Mouse (Mus musculus) stomach, postnatal 0 days (tissue): ENCODE data around the gene Ext2. TPM values are rescaled to one million over a fixed set of nuclear protein-coding genes. Genes with fewer than 3 reads are reported as not detected.

Source experiments
- ATAC-seq: fragments of 200-750 bp; cut with Nextera tagmentation; 2 replicates; pipeline ENCODE4 v1.8.0; 2017; ENCODE audit not compliant: low FRiP score, low TSS enrichment
- DNase-seq: peaks from one replicate; pipeline ENCODE4 v3.0.0-alpha.2; 2016; ENCODE audit warnings: low spot score
- H3K27ac ChIP-seq: fragments of 300-500 bp; sonication (generic); replicated peaks from 2 replicates; pipeline ENCODE4 v1.5.1; 2014; ENCODE audit warnings: mild to moderate bottlenecking, control low read depth
- H3K27me3 ChIP-seq: fragments of 300-500 bp; sonication (generic); 2 replicates; pipeline ENCODE4 v1.6.1; 2014; ENCODE audit warnings: low read length; ENCODE audit not compliant: control insufficient read depth, insufficient read depth
- H3K36me3 ChIP-seq: fragments of 300-500 bp; sonication (generic); 2 replicates; pipeline ENCODE4 v1.6.1; 2014; ENCODE audit warnings: low read length, mixed read lengths; ENCODE audit not compliant: control insufficient read depth, insufficient read depth
- H3K4me1 ChIP-seq: fragments of 300-500 bp; sonication (generic); replicated peaks from 2 replicates; pipeline ENCODE4 v1.6.1; 2014; ENCODE audit warnings: antibody characterized with exemption; ENCODE audit not compliant: control insufficient read depth, insufficient read depth
- H3K4me2 ChIP-seq: fragments of 300-500 bp; sonication (generic); replicated peaks from 2 replicates; pipeline ENCODE4 v1.6.1; 2014; ENCODE audit warnings: low read depth, mild to moderate bottlenecking, control low read depth, moderate library complexity
- H3K4me3 ChIP-seq: fragments of 300-500 bp; sonication (generic); 2 replicates; pipeline ENCODE4 v1.5.1; 2014; ENCODE audit warnings: low read depth, low read length, control low read depth
- H3K9ac ChIP-seq: fragments of 300-500 bp; sonication (generic); 2 replicates; pipeline ENCODE4 v1.6.1; 2014; ENCODE audit warnings: mild to moderate bottlenecking, low read length, control low read depth, mixed read lengths
- H3K9me3 ChIP-seq: fragments of 300-500 bp; sonication (generic); 2 replicates; pipeline ENCODE4 v1.6.1; 2016; ENCODE audit warnings: low read length; ENCODE audit not compliant: control insufficient read depth
- CTCF ChIP-seq: IDR thresholded peaks from 2 replicates; pipeline ENCODE4 v1.5.1; 2016; ENCODE audit warnings: antibody characterized with exemption, low read depth, mild to moderate bottlenecking, moderate library complexity
- EP300 ChIP-seq: optimal IDR thresholded peaks from 2 replicates; pipeline ENCODE3; 2016; ENCODE audit warnings: antibody characterized with exemption
- WGBS: fragments of 180-500 bp; shearing (Covaris S2); extraction: QIAGEN DNeasy Blood & Tissue Kit; methylation state at CpG from one replicate; pipeline ENCODE4 v1.1.7; 2014; 5-methylcytosine and 5-hydroxymethylcytosine counted together
- polyA plus RNA-seq: library from polyadenylated mRNA; unstranded; fragments of >200 nt; fragmentation: Nextera tagmentation; extraction: Ambion mirVana; gene quantifications from 2 replicates; pipeline ENCODE4 v1.2.1, GENCODE M21; 2015

Ext2 gene
- polyA plus RNA-seq, 1 experiment from 2014 or later, result 51.2 TPM

DNA sequence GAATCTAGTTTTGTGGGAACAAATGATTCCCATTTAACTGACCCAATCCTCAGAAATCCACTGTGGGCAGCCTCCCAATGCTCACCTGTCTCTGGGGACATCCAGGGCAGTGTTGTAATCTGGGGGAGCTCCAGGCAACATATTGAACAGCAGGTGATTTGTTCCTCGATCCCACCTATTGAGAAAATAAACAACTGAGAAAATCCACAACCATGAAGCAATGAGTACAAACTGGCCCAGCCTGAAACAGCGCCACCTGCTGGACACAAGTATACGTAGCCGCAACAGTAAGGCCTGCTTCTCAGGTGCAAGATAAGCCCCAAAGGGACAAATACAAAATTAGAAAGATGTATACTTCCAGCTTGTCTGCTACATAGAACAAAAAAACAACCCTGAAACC is 10.6 kb downstream of the Ext2 start:
- H3K4me1 ChIP-seq, result no peaks in the 10 kb centered on the region
- H3K36me3 ChIP-seq, result peaks cover 2% of the 10 kb centered on the region; the same call in 1 of the 2 replicates
- ATAC-seq (no peak), DNase-seq (peak; percentile 73)
- no peaks in the 10 kb centered on the region for H3K27me3 ChIP-seq
- no peak overlapping the region for H3K27ac ChIP-seq
- WGBS, result 43% methylated on average over 4 of the region's 4 CpGs
- H3K4me3 ChIP-seq, result no peak overlapping the region
- no peak for TF ChIP-seq EP300
- peak; percentile 89 for TF ChIP-seq CTCF
- no peaks in the 10 kb centered on the region for H3K9me3 ChIP-seq
- H3K4me2 ChIP-seq, result no peak overlapping the region
- no peak overlapping the region for H3K9ac ChIP-seq

DNA sequence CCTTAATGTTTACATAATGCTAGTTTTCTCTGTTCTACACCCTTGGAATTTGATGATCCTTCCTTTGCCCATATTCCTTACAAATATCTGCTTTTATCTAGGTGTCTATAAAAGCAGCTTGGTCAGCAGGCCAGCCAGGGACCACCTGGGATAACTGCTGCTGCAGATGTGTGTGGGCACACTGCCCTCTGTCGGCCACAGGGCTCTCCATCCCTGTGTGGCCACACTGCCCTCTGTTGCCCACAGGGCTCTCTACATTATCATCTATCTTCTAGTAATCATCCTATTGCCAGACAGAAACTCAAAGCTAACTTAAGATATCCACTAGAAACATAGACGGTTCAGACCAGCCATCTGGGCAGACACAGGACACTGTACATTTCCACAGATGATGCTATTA is 12.4 kb downstream of the Ext2 start:
- Histone ChIP-seq H3K4me1 (no peaks in the 10 kb centered on the region), H3K4me2 (no peak overlapping the region), H3K9me3 (no peaks in the 10 kb centered on the region), H3K9ac (no peak overlapping the region), H3K36me3 (peaks cover 9% of the 10 kb centered on the region; the same call in 1 of the 2 replicates), H3K27ac (no peak overlapping the region), H3K4me3 (no peak overlapping the region), H3K27me3 (no peaks in the 10 kb centered on the region)
- TF ChIP-seq EP300 (no peak), CTCF (peak; percentile 93)
- DNase-seq (peak; percentile 46), ATAC-seq (no peak; the same call in 1 of the 2 replicates)
- WGBS, result 16% methylated on average over 2 of the region's 2 CpGs

DNA sequence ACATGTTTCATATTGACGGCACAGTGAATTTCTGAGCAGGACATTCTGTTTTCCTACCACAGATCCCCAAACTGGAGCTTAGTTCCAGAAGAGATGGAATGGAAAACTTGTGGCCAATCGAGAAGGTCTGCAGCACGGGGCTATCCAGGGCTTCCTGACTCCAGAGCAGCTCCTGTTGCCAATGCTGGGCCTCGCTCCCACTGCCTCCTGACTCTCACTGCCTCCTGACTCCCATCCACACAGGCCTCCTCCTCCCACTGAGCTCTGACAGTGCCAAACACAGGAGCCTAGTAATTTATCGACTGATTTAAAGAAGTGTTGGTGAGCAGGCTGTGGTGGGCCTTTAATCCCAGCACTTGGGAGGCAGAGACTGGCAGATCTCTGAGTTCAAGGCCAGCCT is 14.3 kb downstream of the Ext2 start:
- Histone ChIP-seq H3K4me2 (no peak overlapping the region), H3K36me3 (peaks cover 9% of the 10 kb centered on the region; the same call in 1 of the 2 replicates), H3K27ac (no peak overlapping the region), H3K9ac (no peak overlapping the region), H3K4me3 (no peak overlapping the region), H3K9me3 (no peaks in the 10 kb centered on the region), H3K4me1 (no peaks in the 10 kb centered on the region), H3K27me3 (no peaks in the 10 kb centered on the region)
- WGBS, result 83% methylated on average over 5 of the region's 5 CpGs
- ATAC-seq (no peak), DNase-seq (no peak)
- TF ChIP-seq CTCF (no peak), EP300 (no peak)

DNA sequence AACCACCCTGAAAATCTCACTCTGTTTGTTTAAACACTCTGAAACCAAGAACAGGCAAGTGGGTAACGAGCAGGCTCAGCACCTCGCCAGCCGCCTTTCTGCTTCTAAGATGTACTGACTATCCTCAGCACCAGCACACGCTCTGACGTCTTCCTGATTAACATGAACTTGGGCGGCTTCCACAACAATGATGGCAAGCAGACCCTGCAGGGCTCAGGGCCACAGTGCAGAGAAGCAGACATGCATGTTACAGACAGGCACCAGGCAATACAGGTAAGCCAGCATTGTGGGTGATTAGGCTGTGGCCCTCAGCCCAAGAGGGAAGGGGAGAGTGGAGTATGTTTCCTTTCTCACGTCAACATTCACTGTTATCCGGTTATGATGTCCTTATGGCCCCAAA is 14.9 kb downstream of the Ext2 start:
- Histone ChIP-seq H3K36me3 (peaks cover 9% of the 10 kb centered on the region; the same call in 1 of the 2 replicates), H3K9me3 (no peaks in the 10 kb centered on the region), H3K4me2 (no peak overlapping the region), H3K9ac (no peak overlapping the region), H3K27ac (no peak overlapping the region), H3K4me3 (no peak overlapping the region), H3K27me3 (no peaks in the 10 kb centered on the region), H3K4me1 (no peaks in the 10 kb centered on the region)
- 79% methylated on average over 8 of the region's 8 CpGs for WGBS
- TF ChIP-seq CTCF, result no peak
- no peak for TF ChIP-seq EP300
- no peak for ATAC-seq
- DNase-seq, result no peak

DNA sequence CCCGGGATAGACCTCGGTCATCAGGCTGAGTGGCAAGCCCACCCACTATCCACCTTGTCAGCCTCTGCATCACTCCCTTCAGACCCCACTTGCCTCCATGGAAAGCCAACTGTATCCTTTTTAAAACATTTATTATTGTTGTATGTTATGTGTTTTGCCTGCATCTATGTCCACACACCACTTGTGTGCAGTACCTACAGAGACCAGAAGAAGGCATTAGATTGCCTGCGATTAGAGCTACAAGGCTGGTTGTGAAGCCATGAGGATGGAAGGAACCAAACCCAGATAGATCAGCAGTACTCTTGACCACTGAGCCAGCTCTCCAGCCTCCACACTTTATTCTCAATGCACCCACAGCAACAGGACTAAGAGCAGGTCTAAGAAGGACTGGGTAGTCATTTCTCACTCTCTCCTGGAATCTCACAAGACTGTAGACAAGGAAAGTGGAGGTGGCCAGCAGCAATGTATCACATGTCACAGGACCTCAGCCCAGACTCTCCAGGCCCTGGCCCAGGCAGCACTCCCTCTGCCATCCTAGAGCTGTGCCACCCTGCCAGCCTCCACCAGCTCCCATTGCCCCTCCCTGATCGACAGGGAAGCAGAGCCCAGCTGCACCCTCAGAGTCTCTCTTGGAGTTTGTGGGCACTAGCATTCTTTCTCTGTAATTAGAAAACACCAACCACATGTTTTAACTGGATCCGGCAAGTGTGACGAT is 15.7 kb downstream of the Ext2 start:
- no peak overlapping the region for H3K27ac ChIP-seq
- no peaks in the 10 kb centered on the region for H3K4me1 ChIP-seq
- WGBS, result 91% methylated on average over 6 of the region's 6 CpGs
- H3K4me2 ChIP-seq, result no peak overlapping the region
- DNase-seq (no peak), ATAC-seq (no peak)
- no peaks in the 10 kb centered on the region for H3K27me3 ChIP-seq
- no peak overlapping the region for H3K4me3 ChIP-seq
- H3K9ac ChIP-seq, result no peak overlapping the region
- peak; percentile 44 for TF ChIP-seq CTCF
- no peak for TF ChIP-seq EP300
- H3K36me3 ChIP-seq, result peaks cover 12% of the 10 kb centered on the region; the same call in 1 of the 2 replicates
- H3K9me3 ChIP-seq, result no peaks in the 10 kb centered on the region

DNA sequence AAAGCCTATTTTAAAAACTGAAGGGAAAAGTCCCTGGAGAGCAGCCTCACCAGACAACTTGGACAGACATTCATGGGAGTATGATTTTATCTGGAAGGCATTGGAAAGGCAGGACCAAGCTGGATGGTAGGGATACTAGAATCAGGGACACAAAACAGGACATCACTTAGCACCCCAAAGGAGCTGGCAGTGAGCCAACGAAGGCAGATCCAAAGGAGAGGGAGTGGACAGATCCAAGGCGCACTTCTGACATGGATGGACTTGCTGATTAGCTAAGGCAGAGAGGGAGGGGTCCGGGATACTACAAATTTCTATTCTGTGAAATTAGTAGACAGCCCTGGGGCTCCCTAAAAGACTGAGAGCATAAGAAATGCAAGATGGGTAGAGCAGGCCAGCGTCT is 16.8 kb downstream of the Ext2 start:
- Histone ChIP-seq H3K4me2 (no peak overlapping the region), H3K27ac (no peak overlapping the region), H3K9ac (no peak overlapping the region), H3K4me1 (no peaks in the 10 kb centered on the region), H3K4me3 (no peak overlapping the region), H3K27me3 (no peaks in the 10 kb centered on the region), H3K9me3 (no peaks in the 10 kb centered on the region), H3K36me3 (peaks cover 13% of the 10 kb centered on the region; the same call in 1 of the 2 replicates)
- DNase-seq, result no peak
- TF ChIP-seq CTCF (no peak), EP300 (no peak)
- 87% methylated on average over 4 of the region's 4 CpGs for WGBS
- ATAC-seq, result no peak
